Mouse (Mus musculus) kidney, postnatal 14 days (tissue): ENCODE data around the gene Vmn2r68.

ENCODE experiments used
- DNase-seq: peaks from one replicate; pipeline ENCODE4 v3.0.0; 2022; ENCODE audit warnings: mixed read lengths

Vmn2r68 gene

DNA sequence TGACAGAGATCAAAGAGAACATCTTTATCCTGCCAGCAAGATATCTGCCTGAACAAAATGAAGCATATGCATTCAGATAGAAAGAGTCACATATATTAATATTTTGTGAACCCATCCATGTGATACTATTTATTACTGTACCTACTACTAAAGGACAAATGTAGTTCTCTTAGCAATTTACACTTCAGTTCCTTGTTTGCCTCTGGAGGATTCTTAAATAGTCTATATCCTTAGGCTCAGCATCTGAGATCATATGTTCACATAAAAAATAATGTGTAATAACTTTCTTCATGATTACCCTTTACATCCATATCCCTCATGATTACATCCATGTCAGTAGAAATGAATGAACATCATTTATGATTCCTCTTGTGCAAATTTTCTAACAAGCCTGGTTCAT lies at the start of gene Vmn2r68:
TSS of gene Vmn2r68 (minus strand) at position 101 of the 400 bp plus-strand sequence.
- no peak for DNase-seq
